Mouse (Mus musculus) small intestine, adult 10 weeks (tissue): Measurements from ENCODE around the gene Unc5b. TPM values are rescaled to one million over a fixed set of nuclear protein-coding genes. Genes with fewer than 3 reads are reported as not detected.

Experiments used
- polyA plus RNA-seq: library from polyadenylated mRNA; stranded (reverse); fragments of 350-450 nt; fragmentation: Illumina TruSeq; extraction: RNeasy Lipid Tissue Mini Kit (QIAGEN cat#74804); gene quantifications from one replicate; pipeline ENCODE4 v1.2.3, GENCODE M21; 2014; ENCODE audit warnings: low replicate concordance

Unc5b gene
- polyA plus RNA-seq = 3.6 TPM

DNA sequence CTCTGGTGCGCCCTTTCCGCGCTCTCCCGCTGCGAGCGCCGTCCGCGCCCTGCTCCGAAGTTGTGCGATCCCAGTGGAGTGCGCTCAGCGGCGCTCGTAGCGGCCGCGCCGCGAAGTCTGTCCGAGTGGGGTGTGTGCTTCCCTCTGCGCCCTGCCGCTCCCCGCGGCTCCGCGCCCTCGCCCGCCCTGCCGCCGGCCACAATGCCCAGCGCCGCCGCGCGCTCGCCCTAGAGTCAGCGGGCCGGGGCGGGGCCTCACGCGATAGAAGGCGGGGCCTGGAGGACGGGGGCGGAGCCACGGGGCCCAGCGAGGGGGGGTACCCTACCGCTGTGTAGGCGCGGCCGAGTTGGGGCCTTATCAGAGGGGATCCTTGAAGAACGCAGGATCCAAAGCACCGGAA lies at the start of gene Unc5b:
Unc5b (minus strand) TSS at position 203 of the 400 bp plus-strand sequence.

DNA sequence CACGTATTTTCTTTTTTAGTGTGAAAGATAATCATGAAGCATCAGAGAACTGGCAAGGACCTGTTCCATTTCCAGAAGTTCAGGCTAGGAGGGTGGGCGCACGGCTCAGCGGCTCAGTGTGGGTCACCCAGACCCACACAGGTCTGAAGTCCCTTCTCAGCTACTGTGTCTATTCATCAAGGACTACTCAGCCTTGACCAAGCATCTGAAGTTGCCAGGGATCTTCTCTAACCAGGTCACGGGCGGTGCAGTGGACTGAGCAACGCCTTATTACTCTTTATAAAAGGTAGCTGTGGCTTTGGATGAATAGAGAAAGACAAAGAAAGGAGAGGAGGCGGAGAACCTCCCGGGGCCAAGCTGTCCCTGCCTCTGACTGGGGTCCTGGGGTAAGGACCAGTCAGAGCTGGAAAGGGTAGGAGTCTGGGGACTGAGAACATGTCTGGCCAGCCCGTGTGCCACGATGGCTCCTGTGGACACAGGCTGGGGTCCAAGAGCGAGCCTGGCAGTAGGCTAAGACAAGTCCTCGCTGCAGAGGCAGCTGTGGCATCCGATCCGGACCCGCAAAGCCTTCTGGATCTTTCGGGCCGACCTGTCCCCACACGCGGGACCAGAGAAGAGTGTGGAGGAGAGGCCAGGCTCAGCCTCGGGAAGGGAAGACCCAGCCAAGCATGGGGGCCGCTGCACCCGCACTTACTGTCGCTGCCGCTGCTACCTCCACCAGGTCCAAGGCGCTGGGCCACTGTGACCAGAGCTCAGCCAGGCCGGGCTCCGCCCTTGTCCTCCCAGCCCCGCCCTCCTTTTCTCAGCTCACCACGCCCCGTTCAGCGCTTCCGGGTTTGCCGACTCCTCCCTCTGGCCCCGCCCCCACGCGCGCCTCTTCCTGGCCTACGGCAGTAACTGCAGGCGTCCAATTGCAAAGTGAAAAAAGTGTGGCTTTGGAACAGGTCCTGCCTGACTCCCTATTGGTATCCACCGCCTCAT lies 79.1 kb downstream of the Unc5b start, which contains the start of gene Slc29a3:
Slc29a3 (minus strand) TSS at position 755 of the 981 bp plus-strand sequence.

Other genes starting within 250 kb of the Unc5b start
- not detected for gene Cdh23, start 135.1 kb downstream of the Unc5b start, polyA plus RNA-seq
- 7.5 TPM for gene Slc29a3, start 78.8 kb downstream of the Unc5b start, polyA plus RNA-seq